ENCODE assay signal across 23 mouse cellular contexts in the genomic region with DNA sequence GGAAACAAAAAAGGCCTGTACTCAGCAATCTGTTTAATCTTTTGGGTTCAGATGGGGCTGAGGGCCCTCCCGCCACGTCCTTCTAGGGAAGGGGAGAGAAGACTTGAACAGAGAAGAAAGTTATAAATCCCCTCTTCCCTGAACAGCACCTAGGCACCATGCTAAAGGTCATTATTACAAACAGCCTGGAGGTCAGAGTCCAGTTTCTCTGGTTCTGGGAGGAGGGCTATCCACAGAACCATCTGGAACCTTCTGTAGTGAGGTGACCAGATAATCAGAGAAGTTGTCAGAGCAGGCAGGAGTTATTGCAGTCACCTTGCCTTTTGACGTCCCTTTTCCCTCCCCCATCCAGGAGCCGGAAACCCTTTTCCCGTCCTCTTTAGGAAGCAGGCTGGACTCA. TPM values are rescaled to one million over a fixed set of nuclear protein-coding genes. Genes with fewer than 3 reads are reported as not detected.
"Had no signal": no experiment of that assay in that cellular context is flagged by ENCODE, and none has a peak within 500 bp of the region (broad histone marks: within the 10 kb centered on the region; RNA-seq: fewer than 3 reads in every experiment).

No protein-coding gene starts in this region.

- H3K36me3 ChIP-seq: heart, embryonic 10.5 days; heart, embryonic 12.5 days; hindbrain, embryonic 10.5 days; hindbrain, embryonic 12.5 days; limb, embryonic 10.5 days; limb, embryonic 12.5 days; liver, embryonic 12.5 days had no signal

- H3K27me3 ChIP-seq: heart, embryonic 12.5 days; hindbrain, embryonic 12.5 days; liver, embryonic 12.5 days had no signal

- H3K4me3 ChIP-seq: gastrocnemius, adult 2 months; heart, embryonic 10.5 days; heart, embryonic 12.5 days; hindbrain, embryonic 10.5 days; hindbrain, embryonic 12.5 days; layer of hippocampus, adult 2 months; left cerebral cortex, adult 2 months; limb, embryonic 10.5 days; limb, embryonic 12.5 days; liver, embryonic 12.5 days had no signal

- H3K27ac ChIP-seq: gastrocnemius, adult 2 months; heart, embryonic 10.5 days; hindbrain, embryonic 10.5 days; hindbrain, embryonic 12.5 days; hindbrain, embryonic 14.5 days; layer of hippocampus, adult 2 months; left cerebral cortex, adult 2 months; limb, embryonic 10.5 days; limb, embryonic 12.5 days; liver, embryonic 12.5 days; liver, embryonic 14.5 days had no signal

- H3K4me2 ChIP-seq: heart, embryonic 12.5 days; hindbrain, embryonic 12.5 days; hindbrain, embryonic 14.5 days; limb, embryonic 12.5 days; liver, embryonic 12.5 days had no signal

- ATAC-seq: hindbrain, embryonic 16.5 days; inflammation-experienced regulatory T-cells, adult 6 months; intestine, postnatal 0 days; liver, embryonic 12.5 days had no signal

- H3K4me1 ChIP-seq: limb, embryonic 12.5 days; liver, embryonic 12.5 days had no signal

- H3K9me3 ChIP-seq: heart, embryonic 10.5 days; heart, embryonic 12.5 days; hindbrain, embryonic 10.5 days; hindbrain, embryonic 12.5 days; limb, embryonic 10.5 days; limb, embryonic 12.5 days; liver, embryonic 12.5 days had no signal

- H3K9ac ChIP-seq: heart, embryonic 12.5 days; hindbrain, embryonic 12.5 days; hindbrain, embryonic 14.5 days; limb, embryonic 12.5 days; liver, embryonic 12.5 days; liver, embryonic 14.5 days had no signal

- DNase-seq: gastrocnemius, adult 2 months; gastrocnemius, postnatal 10 days; gastrocnemius, postnatal 25 days; heart, adult 18-20 months; heart, postnatal 10 days; heart, postnatal 4 days; kidney, postnatal 10 days; kidney, postnatal 25 days; kidney, postnatal 4 days had no signal

RNA-seq across cellular contexts. Expression of a gene that starts 2.3 kb away (rescaled TPM):
- polyA plus RNA-seq: limb, embryonic 10.5 days; limb, embryonic 12.5 days had no signal
